Mouse (Mus musculus) embryonic fibroblast, embryonic 13.5 days (primary cell): Measurements from ENCODE around the gene Olfr1079.

ENCODE experiments used
- CTCF ChIP-seq: IDR thresholded peaks from 2 replicates; pipeline ENCODE4 v1.5.1; 2011; ENCODE audit warnings: mild to moderate bottlenecking, control low read depth, low read length, moderate library complexity, borderline replicate concordance; ENCODE audit not compliant: insufficient read depth
- POLR2A ChIP-seq: IDR thresholded peaks from 2 replicates; pipeline ENCODE4 v1.6.1; 2011; ENCODE audit warnings: low read depth, mild to moderate bottlenecking, control low read depth, low read length, moderate library complexity

GRCm38 (mm10) chr2:86487286-86487685 lies 55.0 kb downstream of the Olfr1079 start, which contains the start of gene Olfr228:
- TF ChIP-seq CTCF (no peak), POLR2A (no peak)
